Mouse (Mus musculus) skeletal muscle tissue, adult 2 months (tissue): ENCODE results near the gene Sh2d6.
"Not testable (repeated sequence)": the region's sequence is repeated elsewhere in the genome, so short reads cannot be mapped to it uniquely, and the experiment has no call there.

ENCODE experiments used
- DNase-seq: peaks from one replicate; pipeline ENCODE4 v3.0.0-alpha.2; 2012; ENCODE audit warnings: low read depth, low spot score

Sh2d6 gene

GRCm38 (mm10) chr6:72503309-72503708 lies 18.2 kb downstream of the Sh2d6 start:
- no peak for DNase-seq

- no peak for DNase-seq
These were observed 22.6 kb downstream of the Sh2d6 start for GRCm38 (mm10) chr6:72498950-72499349.

- peak; percentile 45 for DNase-seq
These were observed 28.6 kb downstream of the Sh2d6 start for GRCm38 (mm10) chr6:72492892-72493291.

GRCm38 (mm10) chr6:72491151-72491550 lies 30.4 kb downstream of the Sh2d6 start:
- DNase-seq: no peak

GRCm38 (mm10) chr6:72489534-72489933 lies 32.0 kb downstream of the Sh2d6 start:
- no peak for DNase-seq

GRCm38 (mm10) chr6:72488850-72489249 lies 32.7 kb downstream of the Sh2d6 start:
- DNase-seq: no peak

GRCm38 (mm10) chr6:72487282-72487681 lies 34.2 kb downstream of the Sh2d6 start:
- no peak for DNase-seq

- DNase-seq: no peak
These were observed 35.2 kb downstream of the Sh2d6 start for GRCm38 (mm10) chr6:72486307-72486706.

GRCm38 (mm10) chr6:72484887-72485286 lies 36.6 kb downstream of the Sh2d6 start:
- DNase-seq: no peak

- DNase-seq: no peak
These were observed 39.4 kb downstream of the Sh2d6 start for GRCm38 (mm10) chr6:72482156-72482555.

GRCm38 (mm10) chr6:72480422-72480702 lies 41.1 kb downstream of the Sh2d6 start:
- no peak for DNase-seq

- no peak for DNase-seq
These were observed 41.7 kb downstream of the Sh2d6 start for GRCm38 (mm10) chr6:72479645-72480421.

GRCm38 (mm10) chr6:72478691-72479090 lies 42.8 kb downstream of the Sh2d6 start:
- not testable (repeated sequence) for DNase-seq

- DNase-seq: no peak
These were observed 43.9 kb downstream of the Sh2d6 start for GRCm38 (mm10) chr6:72477621-72478020.

- no peak for DNase-seq
These were observed 44.7 kb downstream of the Sh2d6 start for GRCm38 (mm10) chr6:72476836-72477235.

GRCm38 (mm10) chr6:72475221-72475985 lies 46.1 kb downstream of the Sh2d6 start:
- DNase-seq: no peak

GRCm38 (mm10) chr6:72473264-72474041 lies 48.1 kb downstream of the Sh2d6 start:
- DNase-seq: peak; percentile 97

- no peak for DNase-seq
These were observed 55.3 kb downstream of the Sh2d6 start for GRCm38 (mm10) chr6:72466171-72466570.

GRCm38 (mm10) chr6:72465361-72466157 lies 55.9 kb downstream of the Sh2d6 start:
- peak; percentile 45 for DNase-seq
